Mouse (Mus musculus) thymus, adult 2 months (tissue): ENCODE data around the gene Abcf1. TPM values are rescaled to one million over a fixed set of nuclear protein-coding genes. Genes with fewer than 3 reads are reported as not detected.

Experiments used
- DNase-seq: peaks from one replicate; pipeline ENCODE4 v3.0.0; 2021
- H3K27ac ChIP-seq: fragments of 200-500 bp; 2 replicates; pipeline ENCODE4 v1.5.1; 2012; ENCODE audit warnings: low read length, control low read depth; ENCODE audit not compliant: control insufficient read depth, insufficient read depth
- H3K27me3 ChIP-seq: fragments of 200-500 bp; 2 replicates; pipeline ENCODE4 v1.6.1; 2012; ENCODE audit warnings: mild to moderate bottlenecking, low read length, moderate library complexity, mixed read lengths; ENCODE audit not compliant: control insufficient read depth, insufficient read depth
- H3K36me3 ChIP-seq: fragments of 200-500 bp; 2 replicates; pipeline ENCODE4 v1.6.1; 2012; ENCODE audit warnings: mild to moderate bottlenecking, low read length, moderate library complexity; ENCODE audit not compliant: control insufficient read depth, insufficient read depth
- H3K4me1 ChIP-seq: fragments of 200-500 bp; replicated peaks from 2 replicates; pipeline ENCODE4 v1.6.1; 2012; ENCODE audit warnings: low read length; ENCODE audit not compliant: control insufficient read depth, insufficient read depth
- H3K4me3 ChIP-seq: fragments of 200-500 bp; 2 replicates; pipeline ENCODE4 v1.5.1; 2012; ENCODE audit warnings: mild to moderate bottlenecking, low read length, control low read depth, moderate library complexity; ENCODE audit not compliant: control insufficient read depth, insufficient read depth
- CTCF ChIP-seq: fragments of 200-500 bp; IDR thresholded peaks from 2 replicates; pipeline ENCODE4 v1.5.1; 2012; ENCODE audit warnings: mild to moderate bottlenecking, control low read depth, low read length, moderate library complexity, borderline replicate concordance; ENCODE audit not compliant: control insufficient read depth, poor library complexity, insufficient read depth; ENCODE audit errors: extremely low read depth
- POLR2A ChIP-seq: fragments of 200-500 bp; IDR thresholded peaks from 2 replicates; pipeline ENCODE4 v1.6.1; 2012; ENCODE audit warnings: mild to moderate bottlenecking, low read length, control low read depth, moderate library complexity; ENCODE audit not compliant: control insufficient read depth, poor library complexity, insufficient read depth; ENCODE audit errors: extremely low read depth
- WGBS: fragments of 180-500 bp; shearing (Covaris S2); methylation state at CpG from one replicate; pipeline ENCODE4 v1.1.7; 2018; 5-methylcytosine and 5-hydroxymethylcytosine counted together
- polyA plus RNA-seq: library from polyadenylated mRNA; depleted of rRNA; stranded (reverse); fragments of >200 nt; gene quantifications from 2 replicates; pipeline ENCODE4 v1.2.3, GENCODE M21; 2012

Gene Abcf1
- polyA plus RNA-seq, 1 experiment = 132 TPM

DNA sequence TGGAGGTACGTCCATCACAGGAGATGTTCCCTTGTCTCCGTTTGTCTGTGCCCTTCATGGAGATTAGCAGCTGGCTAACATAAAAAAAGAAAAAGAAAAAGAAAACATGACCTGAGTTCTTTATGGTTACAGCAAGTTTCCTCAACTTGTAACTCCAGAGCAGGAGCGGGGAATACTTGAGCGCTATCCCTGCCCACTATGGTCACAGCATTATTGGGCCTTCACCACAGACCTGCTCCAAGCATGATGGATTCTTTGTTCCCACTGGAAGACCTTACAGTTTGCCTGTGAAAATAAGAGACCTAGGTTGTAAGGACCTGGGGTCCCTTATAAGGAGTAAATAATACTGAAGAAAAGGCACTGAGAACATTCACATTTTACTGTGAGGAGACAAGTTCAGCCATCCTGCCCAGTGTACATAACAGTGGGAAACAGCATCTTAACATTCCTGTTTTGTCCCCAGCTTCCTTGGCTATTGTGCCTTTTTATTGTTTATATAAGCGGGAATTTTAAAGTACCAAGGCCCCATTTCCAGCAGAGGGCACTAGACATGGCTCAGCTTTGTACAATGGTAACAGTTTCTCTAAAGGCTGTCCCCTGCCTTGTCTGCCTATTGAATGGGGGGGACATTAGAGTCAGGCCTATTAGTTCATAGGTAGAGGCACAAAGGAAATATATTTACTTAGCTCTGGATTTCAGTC is 48.5 kb downstream of the Abcf1 start:
- Histone ChIP-seq H3K36me3 (peaks cover 41% of the 10 kb centered on the region), H3K27ac (no peak overlapping the region), H3K27me3 (no peaks in the 10 kb centered on the region), H3K4me3 (no peak overlapping the region), H3K4me1 (peaks cover 6% of the 10 kb centered on the region)
- TF ChIP-seq POLR2A (no peak), CTCF (no peak)
- WGBS = 93% methylated on average over 5 of the region's 5 CpGs
- peak; percentile 37 for DNase-seq

DNA sequence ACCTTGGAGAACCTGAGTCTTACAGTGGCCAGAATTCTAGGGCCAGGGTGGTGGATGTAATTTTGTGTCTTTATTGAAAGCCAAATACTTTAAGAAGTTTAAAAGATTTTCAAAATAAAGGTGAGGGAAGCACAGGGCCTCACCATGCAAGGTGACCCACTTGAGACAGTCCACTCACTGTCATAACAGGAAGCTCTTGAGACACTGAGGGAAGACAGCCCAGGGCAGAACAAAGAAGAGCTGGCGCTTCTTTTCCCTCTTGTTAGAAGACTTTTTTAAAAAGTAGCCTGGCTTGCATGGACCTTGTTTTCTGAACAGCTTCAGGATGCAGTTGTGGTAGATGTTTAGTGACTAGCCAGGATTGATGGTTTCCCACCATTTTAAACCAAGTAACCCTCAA is 49.2 kb downstream of the Abcf1 start:
- 89% methylated on average over 1 of the region's 1 CpGs for WGBS
- Histone ChIP-seq H3K27me3 (no peaks in the 10 kb centered on the region), H3K4me3 (no peak overlapping the region), H3K36me3 (peaks cover 34% of the 10 kb centered on the region), H3K4me1 (peaks cover 8% of the 10 kb centered on the region), H3K27ac (no peak overlapping the region)
- no peak for DNase-seq
- TF ChIP-seq CTCF = no peak
- no peak for TF ChIP-seq POLR2A

DNA sequence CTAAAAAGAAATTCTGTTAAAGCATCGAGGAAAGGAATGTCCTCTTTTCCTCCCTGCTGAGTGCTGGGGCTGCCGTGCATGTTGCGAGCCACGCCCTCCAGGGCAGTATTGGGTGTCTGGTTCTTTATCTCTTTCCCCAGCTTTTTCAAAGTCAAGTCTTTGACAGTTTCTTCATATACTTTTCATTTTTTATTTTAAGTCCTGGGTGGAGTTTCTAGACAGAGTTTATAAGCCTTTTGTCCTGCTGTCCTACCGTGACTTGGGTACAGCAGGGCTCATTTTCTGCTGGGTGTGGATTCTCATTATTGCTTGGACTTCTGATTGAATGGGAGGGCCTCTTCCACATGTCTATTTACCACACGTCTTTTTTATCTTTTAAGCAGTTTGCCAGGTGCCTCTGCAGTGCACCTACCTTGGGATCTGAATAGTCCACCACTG is 49.7 kb downstream of the Abcf1 start:
- Histone ChIP-seq H3K36me3 (peaks cover 29% of the 10 kb centered on the region), H3K27ac (no peak overlapping the region), H3K27me3 (no peaks in the 10 kb centered on the region), H3K4me1 (peaks cover 9% of the 10 kb centered on the region), H3K4me3 (no peak overlapping the region)
- no peak for TF ChIP-seq POLR2A
- TF ChIP-seq CTCF = no peak
- WGBS = 72% methylated on average over 6 of the region's 6 CpGs
- no peak for DNase-seq

DNA sequence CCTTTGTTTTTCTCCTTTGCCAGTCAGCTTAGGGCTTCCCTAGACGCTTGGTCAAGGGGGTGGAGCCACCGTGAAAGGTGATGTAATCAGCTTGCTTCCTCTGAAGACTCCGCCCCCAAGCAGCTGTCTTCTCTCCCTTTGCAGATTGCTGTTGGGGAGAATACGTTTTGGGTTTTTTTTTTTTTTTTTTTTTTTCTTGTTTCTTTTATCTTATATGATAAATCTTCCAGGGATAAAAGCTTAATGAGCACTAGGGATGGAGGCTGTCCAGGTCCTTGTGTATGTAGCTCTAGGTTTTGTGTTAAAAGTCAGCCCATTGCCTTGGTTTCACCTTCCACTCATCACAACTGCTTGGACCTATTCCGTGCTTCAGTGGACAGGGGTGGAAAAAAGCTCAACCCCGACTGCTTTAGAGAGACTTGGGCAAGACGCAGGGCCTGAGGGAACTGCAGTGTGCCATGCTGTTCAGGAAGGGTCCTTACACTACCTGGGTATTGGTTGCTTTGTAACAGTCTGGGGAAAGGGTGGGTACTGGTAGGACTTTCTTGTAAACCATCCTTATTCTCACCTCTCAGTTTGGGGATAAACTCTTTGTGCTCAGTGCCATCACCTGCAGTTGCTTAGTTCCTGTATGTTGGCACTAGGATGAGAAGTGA is 50.4 kb downstream of the Abcf1 start:
- WGBS = 8% methylated on average over 7 of the region's 7 CpGs
- Histone ChIP-seq H3K27me3 (no peaks in the 10 kb centered on the region), H3K4me3 (peak overlapping the region; percentile 39), H3K36me3 (peaks cover 22% of the 10 kb centered on the region), H3K4me1 (peaks cover 9% of the 10 kb centered on the region), H3K27ac (peak overlapping the region; percentile 75)
- DNase-seq = peak; percentile 97
- TF ChIP-seq POLR2A = 0 out of 2 replicates have a peak, but pooled peaks have one; percentile 36
- no peak for TF ChIP-seq CTCF

DNA sequence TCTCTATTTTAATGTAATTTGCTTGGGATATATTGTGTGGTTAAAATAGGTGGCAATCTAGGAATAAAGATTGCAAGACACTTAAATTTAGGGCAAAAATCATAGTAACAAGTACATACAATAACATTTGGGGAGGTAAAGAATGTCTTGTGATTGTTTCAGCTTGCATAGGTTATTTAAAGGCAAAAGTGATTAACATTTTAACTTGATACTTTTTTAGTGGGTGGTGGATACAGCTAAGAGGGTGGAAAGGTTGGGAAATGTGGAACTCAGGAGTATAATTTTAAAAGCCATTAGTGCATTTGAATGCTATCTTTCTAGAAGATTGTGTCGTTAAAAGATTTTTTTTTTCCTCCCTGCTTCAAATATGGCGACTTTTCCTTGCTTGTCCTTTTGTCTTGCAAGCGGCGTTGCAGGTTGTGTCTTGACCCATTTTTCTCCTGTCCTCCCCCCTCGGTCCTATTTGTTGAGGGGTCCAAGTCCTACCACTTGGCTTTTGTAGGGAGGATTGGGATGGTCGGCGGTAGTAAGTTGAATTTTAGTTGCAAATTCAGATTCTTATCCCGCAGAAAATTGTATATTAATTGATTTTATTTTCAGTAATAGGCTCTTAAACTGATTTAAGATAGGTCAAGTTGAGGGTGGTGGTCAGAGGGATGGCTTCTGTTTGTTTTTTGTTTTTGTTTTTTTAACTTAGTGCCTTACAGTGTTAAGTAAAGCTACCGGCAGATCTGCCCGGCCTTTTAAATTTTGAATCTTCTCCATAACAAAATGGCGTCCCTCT is 51.1 kb downstream of the Abcf1 start:
- no peaks in the 10 kb centered on the region for H3K27me3 ChIP-seq
- DNase-seq = peak; percentile 41
- H3K4me1 ChIP-seq = peaks cover 9% of the 10 kb centered on the region
- peak overlapping the region; percentile 97 for H3K27ac ChIP-seq
- TF ChIP-seq POLR2A = no peak
- no peak for TF ChIP-seq CTCF
- peaks cover 15% of the 10 kb centered on the region for H3K36me3 ChIP-seq
- H3K4me3 ChIP-seq = peak overlapping the region; percentile 58
- WGBS = 0% methylated on average over 11 of the region's 11 CpGs
